Mouse (Mus musculus): Measurements from ENCODE around the gene Pip5k1c.

GRCm38 (mm10) chr10:81268643-81269412 is 23.9 kb upstream of the Pip5k1c start:
- no peak for TF ChIP-seq CTCF (IDR thresholded peaks at IDR 0.05; ENCODE audit: borderline replicate concordance, control insufficient read depth, extremely low read depth, insufficient read depth, low read length, poor library complexity)
- no peak for TF ChIP-seq POLR2A (IDR thresholded peaks at IDR 0.05; ENCODE audit: control insufficient read depth, extremely low read depth, insufficient read depth, low read length, poor library complexity)
